Mouse (Mus musculus): ENCODE results near the gene Atp8b4. TPM values are rescaled to one million over a fixed set of nuclear protein-coding genes. Genes with fewer than 3 reads are reported as not detected.

Gene Atp8b4
- polyA plus RNA-seq, 1 experiment, result 0.44 TPM

- Histone ChIP-seq H3K4me3 (ENCODE audit: insufficient read depth, low read depth, low read length) (no peak overlapping the region), H3K27ac (replicated peaks; ENCODE audit: low read depth, low read length) (peak overlapping the region; percentile 16; the same call in 1 of the 2 replicates), H3K4me1 (ENCODE audit: control insufficient read depth, insufficient read depth, insufficient read length, low read length) (no peaks in the 10 kb centered on the region)
Observed at GRCm38 (mm10) chr2:126339516-126339915, 161.0 kb downstream of the Atp8b4 start.

GRCm38 (mm10) chr2:126337143-126337542 lies 163.3 kb downstream of the Atp8b4 start:
- no peaks in the 10 kb centered on the region for H3K4me1 ChIP-seq (ENCODE audit: control insufficient read depth, insufficient read depth, insufficient read length, low read length)
- H3K27ac ChIP-seq (replicated peaks; ENCODE audit: low read depth, low read length), result no peak overlapping the region
- no peak overlapping the region for H3K4me3 ChIP-seq (ENCODE audit: insufficient read depth, low read depth, low read length)

DNA sequence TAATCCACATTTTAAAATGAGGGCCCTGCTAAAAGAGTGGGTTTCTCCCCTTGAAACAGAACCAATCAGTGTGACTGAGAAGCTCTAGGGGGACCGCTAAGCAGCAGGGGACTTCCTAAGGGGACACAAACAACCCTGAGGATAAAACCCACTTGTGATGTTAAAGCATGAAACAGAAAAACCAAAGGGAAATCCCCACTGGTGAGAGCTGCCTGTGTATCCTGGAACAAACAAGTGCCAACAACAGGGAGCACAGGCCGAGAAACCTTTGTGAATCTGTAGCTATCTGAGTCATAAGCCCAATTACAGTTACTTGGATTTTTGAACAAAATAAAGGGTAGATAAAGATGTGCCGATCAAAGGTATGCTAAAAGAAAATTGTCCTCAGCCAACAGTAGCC lies 168.7 kb downstream of the Atp8b4 start:
- Histone ChIP-seq H3K27ac (replicated peaks; ENCODE audit: low read depth, low read length) (no peak overlapping the region), H3K4me1 (ENCODE audit: control insufficient read depth, insufficient read depth, insufficient read length, low read length) (no peaks in the 10 kb centered on the region), H3K4me3 (ENCODE audit: insufficient read depth, low read depth, low read length) (no peak overlapping the region)

DNA sequence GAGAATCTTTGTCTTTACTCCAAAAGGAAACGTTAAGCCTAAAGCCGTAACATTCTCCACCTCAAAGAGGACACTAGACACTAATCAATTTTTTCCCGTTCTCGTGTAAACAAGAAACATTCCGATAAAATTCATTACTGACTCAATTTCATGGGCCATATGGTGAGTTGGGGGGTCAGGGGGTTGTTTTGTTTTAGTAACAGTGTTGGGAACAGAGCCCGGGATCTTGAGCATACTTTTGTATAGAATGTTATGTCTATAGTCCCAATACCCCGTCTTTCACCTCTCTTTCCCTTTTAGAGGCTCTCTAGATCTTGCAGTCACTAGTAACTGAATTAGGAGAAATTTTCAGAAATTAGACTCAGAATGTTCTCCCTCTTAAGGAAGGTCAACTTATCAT lies 177.3 kb downstream of the Atp8b4 start:
- Histone ChIP-seq H3K4me3 (ENCODE audit: insufficient read depth, low read depth, low read length) (no peak overlapping the region), H3K27ac (replicated peaks; ENCODE audit: low read depth, low read length) (no peak overlapping the region)

GRCm38 (mm10) chr2:126322631-126323031 lies 177.8 kb downstream of the Atp8b4 start:
- Histone ChIP-seq H3K27ac (replicated peaks; ENCODE audit: low read depth, low read length) (no peak overlapping the region), H3K4me3 (ENCODE audit: insufficient read depth, low read depth, low read length) (peak overlapping the region; percentile 28; the same call in 1 of the 2 replicates), H3K4me1 (ENCODE audit: control insufficient read depth, insufficient read depth, insufficient read length, low read length) (no peaks in the 10 kb centered on the region)

More for the DNA sequence above, 177.3 kb downstream of the Atp8b4 start:
- H3K4me1 ChIP-seq (ENCODE audit: control insufficient read depth, insufficient read depth, insufficient read length, low read length), result no peaks in the 10 kb centered on the region

- H3K4me1 ChIP-seq (ENCODE audit: control insufficient read depth, insufficient read depth, insufficient read length, low read length), result no peaks in the 10 kb centered on the region
- no peak overlapping the region for H3K4me3 ChIP-seq (ENCODE audit: insufficient read depth, low read depth, low read length)
- H3K27ac ChIP-seq (replicated peaks; ENCODE audit: low read depth, low read length), result no peak overlapping the region
Observed at GRCm38 (mm10) chr2:126318071-126318470, 182.4 kb downstream of the Atp8b4 start.

GRCm38 (mm10) chr2:126316942-126317341 lies 183.5 kb downstream of the Atp8b4 start:
- H3K4me3 ChIP-seq (ENCODE audit: insufficient read depth, low read depth, low read length), result no peak overlapping the region
- no peaks in the 10 kb centered on the region for H3K4me1 ChIP-seq (ENCODE audit: control insufficient read depth, insufficient read depth, insufficient read length, low read length)
- H3K27ac ChIP-seq (replicated peaks; ENCODE audit: low read depth, low read length), result no peak overlapping the region

GRCm38 (mm10) chr2:126316346-126316745 lies 184.1 kb downstream of the Atp8b4 start:
- no peak overlapping the region for H3K27ac ChIP-seq (replicated peaks; ENCODE audit: low read depth, low read length)

GRCm38 (mm10) chr2:126311056-126311455 lies 189.4 kb downstream of the Atp8b4 start:
- H3K4me3 ChIP-seq (ENCODE audit: insufficient read depth, low read depth, low read length), result no peak overlapping the region
- H3K4me1 ChIP-seq (ENCODE audit: control insufficient read depth, insufficient read depth, insufficient read length, low read length), result no peaks in the 10 kb centered on the region
- no peak overlapping the region for H3K27ac ChIP-seq (replicated peaks; ENCODE audit: low read depth, low read length)

More at GRCm38 (mm10) chr2:126316346-126316745, 184.1 kb downstream of the Atp8b4 start:
- Histone ChIP-seq H3K4me3 (ENCODE audit: insufficient read depth, low read depth, low read length) (no peak overlapping the region), H3K4me1 (ENCODE audit: control insufficient read depth, insufficient read depth, insufficient read length, low read length) (no peaks in the 10 kb centered on the region)

GRCm38 (mm10) chr2:126309994-126310393 lies 190.5 kb downstream of the Atp8b4 start:
- H3K27ac ChIP-seq (replicated peaks; ENCODE audit: low read depth, low read length), result no peak overlapping the region
- H3K4me1 ChIP-seq (ENCODE audit: control insufficient read depth, insufficient read depth, insufficient read length, low read length), result no peaks in the 10 kb centered on the region
- H3K4me3 ChIP-seq (ENCODE audit: insufficient read depth, low read depth, low read length), result no peak overlapping the region

DNA sequence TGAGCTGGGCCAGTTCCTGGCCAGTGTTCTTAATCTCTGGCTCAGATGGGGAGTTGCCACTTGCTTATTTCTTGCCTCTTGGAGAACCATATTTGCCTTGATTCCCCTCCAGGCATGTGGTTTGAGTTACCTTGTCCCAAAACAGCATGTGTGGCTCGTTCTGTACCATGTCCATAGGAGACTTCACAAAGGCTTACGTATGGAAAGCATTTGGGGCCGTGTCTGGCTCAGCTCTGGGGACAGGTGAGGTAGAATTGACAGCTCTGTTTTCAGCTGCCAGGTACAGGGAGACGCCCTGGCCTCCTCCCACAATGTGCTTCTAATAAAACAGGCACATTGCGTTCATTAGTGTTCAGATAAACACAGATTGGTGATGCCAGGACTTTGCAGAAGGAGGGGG lies 195.9 kb downstream of the Atp8b4 start:
- Histone ChIP-seq H3K4me3 (ENCODE audit: insufficient read depth, low read depth, low read length) (no peak overlapping the region), H3K27ac (replicated peaks; ENCODE audit: low read depth, low read length) (no peak overlapping the region), H3K4me1 (ENCODE audit: control insufficient read depth, insufficient read depth, insufficient read length, low read length) (no peaks in the 10 kb centered on the region)

- H3K27ac ChIP-seq (replicated peaks; ENCODE audit: low read depth, low read length), result no peak overlapping the region
- no peaks in the 10 kb centered on the region for H3K4me1 ChIP-seq (ENCODE audit: control insufficient read depth, insufficient read depth, insufficient read length, low read length)
- no peak overlapping the region for H3K4me3 ChIP-seq (ENCODE audit: insufficient read depth, low read depth, low read length)
Observed at GRCm38 (mm10) chr2:126303226-126303625, 197.2 kb downstream of the Atp8b4 start.

GRCm38 (mm10) chr2:126302381-126302780 lies 198.1 kb downstream of the Atp8b4 start:
- Histone ChIP-seq H3K4me1 (ENCODE audit: control insufficient read depth, insufficient read depth, insufficient read length, low read length) (no peaks in the 10 kb centered on the region), H3K4me3 (ENCODE audit: insufficient read depth, low read depth, low read length) (no peak overlapping the region), H3K27ac (replicated peaks; ENCODE audit: low read depth, low read length) (no peak overlapping the region)

DNA sequence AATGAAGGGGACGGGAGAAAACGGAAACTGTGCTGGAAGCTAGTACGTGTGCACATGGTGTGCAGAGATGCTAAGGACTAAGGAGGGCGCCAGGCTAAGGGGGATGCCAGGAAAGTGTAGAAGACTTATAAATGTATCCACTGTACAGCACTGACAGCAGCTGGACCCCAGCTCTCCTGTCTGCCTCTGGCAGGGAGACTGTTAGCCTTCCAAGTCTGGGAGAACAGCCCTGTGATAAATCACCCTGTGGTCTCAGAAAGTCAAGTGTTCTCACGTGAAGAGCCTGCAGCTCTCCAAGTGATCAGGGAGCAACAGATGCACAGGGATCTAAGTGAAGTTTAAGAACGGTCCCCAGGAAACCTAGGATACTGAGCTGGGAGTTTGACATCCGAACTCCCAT lies 209.8 kb downstream of the Atp8b4 start:
- Histone ChIP-seq H3K4me1 (ENCODE audit: control insufficient read depth, insufficient read depth, insufficient read length, low read length) (no peaks in the 10 kb centered on the region), H3K27ac (replicated peaks; ENCODE audit: low read depth, low read length) (no peak overlapping the region), H3K4me3 (ENCODE audit: insufficient read depth, low read depth, low read length) (no peak overlapping the region)

DNA sequence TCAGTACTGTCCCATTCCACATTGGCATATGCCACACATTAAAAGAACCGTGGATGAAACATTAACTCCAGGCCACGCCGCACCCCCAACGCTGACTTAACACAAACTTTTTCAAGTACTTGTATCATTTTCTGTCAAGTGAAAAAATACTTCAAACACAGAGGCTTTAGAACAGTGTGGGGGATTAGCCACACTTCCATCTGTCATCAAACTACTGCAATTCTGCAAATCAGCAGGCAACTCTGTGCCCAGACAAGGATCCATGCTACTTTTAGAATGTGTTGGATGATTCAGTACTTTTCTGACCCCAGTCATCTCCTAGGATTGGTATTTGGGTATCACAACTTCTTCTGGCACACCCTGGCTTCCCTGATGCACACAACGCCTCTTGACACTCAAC lies 212.5 kb downstream of the Atp8b4 start:
- H3K4me3 ChIP-seq (ENCODE audit: insufficient read depth, low read depth, low read length), result no peak overlapping the region

DNA sequence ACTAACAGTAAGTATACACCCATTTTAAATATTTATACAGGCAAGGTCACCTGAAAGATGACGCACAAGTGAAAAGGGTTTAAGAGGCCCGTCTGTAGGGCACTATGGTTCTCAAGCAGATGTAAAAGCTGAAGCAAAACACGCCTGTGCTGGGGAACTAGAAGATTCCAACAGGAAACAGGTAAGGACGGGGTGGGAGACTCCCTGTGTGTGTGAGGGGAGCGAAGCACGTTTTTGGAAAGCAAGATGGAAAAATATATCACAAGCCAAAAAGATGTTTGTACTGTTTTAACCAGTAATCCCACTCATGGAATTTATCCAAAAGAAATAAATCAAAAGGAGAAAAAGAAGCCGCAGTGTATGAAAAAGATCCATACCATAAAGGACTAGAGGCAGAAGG lies 214.1 kb downstream of the Atp8b4 start:
- H3K4me1 ChIP-seq (ENCODE audit: control insufficient read depth, insufficient read depth, insufficient read length, low read length), result no peaks in the 10 kb centered on the region
- H3K4me3 ChIP-seq (ENCODE audit: insufficient read depth, low read depth, low read length), result no peak overlapping the region
- no peak overlapping the region for H3K27ac ChIP-seq (replicated peaks; ENCODE audit: low read depth, low read length)

More for the DNA sequence above, 212.5 kb downstream of the Atp8b4 start:
- H3K27ac ChIP-seq (replicated peaks; ENCODE audit: low read depth, low read length), result no peak overlapping the region
- no peaks in the 10 kb centered on the region for H3K4me1 ChIP-seq (ENCODE audit: control insufficient read depth, insufficient read depth, insufficient read length, low read length)

- H3K4me1 ChIP-seq (ENCODE audit: control insufficient read depth, insufficient read depth, insufficient read length, low read length), result no peaks in the 10 kb centered on the region
- H3K4me3 ChIP-seq (ENCODE audit: insufficient read depth, low read depth, low read length), result no peak overlapping the region
- H3K27ac ChIP-seq (replicated peaks; ENCODE audit: low read depth, low read length), result no peak overlapping the region
Observed at GRCm38 (mm10) chr2:126284071-126284470, 216.4 kb downstream of the Atp8b4 start.
